Mouse (Mus musculus) cerebellum, adult 9-10 months (tissue): ENCODE measurements around the gene Kcmf1.

Source experiments
- DNase-seq: peaks from one replicate; pipeline ENCODE4 v3.0.0; 2022

Gene Kcmf1

DNA sequence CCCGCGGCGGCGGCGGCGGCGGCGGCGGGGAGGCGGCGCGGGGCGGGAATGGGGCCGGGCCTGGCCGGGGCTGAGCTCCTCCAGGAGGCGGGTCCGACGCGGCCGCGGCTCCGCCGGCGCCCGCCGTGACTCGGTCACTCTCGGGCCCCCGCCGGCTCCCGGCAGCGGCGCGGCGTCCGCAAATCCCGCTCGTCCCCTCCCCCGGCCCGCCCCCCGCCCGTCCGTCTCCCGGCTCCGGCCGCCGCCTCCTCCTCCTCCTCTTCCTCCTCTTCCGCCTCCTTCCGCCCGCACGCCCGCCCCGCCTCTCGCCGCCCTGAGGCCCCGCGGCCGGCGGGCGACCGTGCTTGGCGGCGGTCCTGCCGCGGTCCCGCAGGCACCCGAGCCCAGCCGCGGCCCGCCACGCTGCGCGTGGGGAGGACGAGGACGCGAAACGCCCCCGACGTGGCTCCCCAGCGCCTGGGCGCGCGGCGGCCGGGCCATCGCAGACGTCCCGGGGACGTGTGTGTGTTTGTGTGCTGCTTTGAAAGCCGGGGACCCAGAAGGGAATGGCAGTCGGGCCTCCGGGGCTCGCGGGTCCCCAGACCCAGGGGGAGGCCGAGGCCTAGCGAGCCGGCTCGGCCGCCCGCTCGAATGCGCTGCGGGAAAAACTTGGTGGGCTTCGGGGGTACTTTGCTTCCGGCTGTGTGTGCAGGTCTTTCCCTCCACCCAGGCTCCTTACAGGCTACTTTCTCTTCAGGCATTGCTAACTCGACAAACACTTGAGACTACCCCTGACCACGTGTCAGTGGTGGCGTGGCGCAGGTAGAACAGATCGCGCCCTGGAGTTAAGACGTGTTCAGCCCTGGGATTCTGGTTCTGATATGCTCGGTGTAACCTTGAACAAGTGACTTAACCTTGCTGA lies at the start of gene Kcmf1:
Gene Kcmf1 (minus strand): TSS at position 199 of the 901 bp plus-strand sequence.
- DNase-seq = peak; percentile 69

GRCm38 (mm10) chr6:72949161-72949756 lies 49.5 kb upstream of the Kcmf1 start:
- no peak for DNase-seq

DNA sequence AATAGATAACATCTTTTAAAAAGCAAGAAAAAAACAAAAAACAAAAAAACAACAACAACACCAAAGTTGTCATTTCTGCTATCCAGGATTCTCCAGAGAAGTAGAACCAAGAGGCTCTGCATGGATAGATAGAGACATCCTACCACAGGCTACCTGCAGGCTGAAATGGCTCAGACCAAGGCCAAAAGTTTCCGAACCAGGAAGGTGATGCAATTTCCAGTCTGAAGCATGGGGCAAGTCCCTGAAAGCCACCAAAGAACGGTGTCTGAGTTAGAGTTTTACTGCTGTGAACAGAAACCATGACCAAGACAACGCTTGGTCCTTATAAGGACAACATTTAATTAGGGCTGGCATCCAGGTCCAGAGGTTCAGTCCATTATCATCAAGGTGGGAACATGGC lies 48.6 kb upstream of the Kcmf1 start:
- DNase-seq = no peak

DNA sequence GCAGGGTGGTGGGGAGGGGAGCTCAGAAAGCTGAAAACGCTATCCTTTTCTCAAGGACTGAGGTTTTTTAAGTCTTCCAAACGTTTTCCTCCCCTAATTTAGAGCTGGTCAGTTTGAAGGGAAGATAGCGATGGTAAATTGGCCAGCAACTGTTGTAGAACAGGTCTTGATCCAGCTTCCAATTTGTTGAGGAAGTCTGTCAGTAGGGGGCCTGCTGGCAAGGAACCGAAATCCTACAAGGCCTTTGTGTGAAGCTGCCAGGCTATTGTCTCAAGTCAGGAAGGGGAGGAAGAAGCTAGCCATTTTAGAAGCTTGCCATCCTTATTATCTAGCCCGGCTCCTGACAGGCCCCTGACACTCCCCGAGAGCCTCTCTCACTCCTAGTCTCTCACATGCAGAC lies 48.2 kb upstream of the Kcmf1 start:
- DNase-seq = no peak

DNA sequence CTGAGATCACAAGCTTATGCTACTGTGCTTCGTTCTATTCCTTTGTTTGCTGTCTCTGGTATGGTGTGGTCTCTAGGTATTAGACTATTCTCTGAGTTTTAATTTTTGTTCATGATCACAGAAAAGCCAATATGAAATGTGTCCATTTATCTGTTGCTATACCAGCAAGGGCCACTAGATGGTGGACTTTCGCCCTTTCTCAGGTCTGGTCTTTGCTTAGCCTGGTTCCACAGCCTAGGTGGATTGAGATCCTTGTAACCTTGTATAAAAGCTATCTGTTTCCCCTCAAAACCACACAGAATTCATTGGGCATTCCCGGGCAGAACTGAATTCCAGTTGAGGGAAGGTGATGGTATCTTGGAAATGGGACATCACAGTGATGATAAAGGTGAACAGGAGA lies 40.7 kb upstream of the Kcmf1 start:
- DNase-seq = peak; percentile 77

DNA sequence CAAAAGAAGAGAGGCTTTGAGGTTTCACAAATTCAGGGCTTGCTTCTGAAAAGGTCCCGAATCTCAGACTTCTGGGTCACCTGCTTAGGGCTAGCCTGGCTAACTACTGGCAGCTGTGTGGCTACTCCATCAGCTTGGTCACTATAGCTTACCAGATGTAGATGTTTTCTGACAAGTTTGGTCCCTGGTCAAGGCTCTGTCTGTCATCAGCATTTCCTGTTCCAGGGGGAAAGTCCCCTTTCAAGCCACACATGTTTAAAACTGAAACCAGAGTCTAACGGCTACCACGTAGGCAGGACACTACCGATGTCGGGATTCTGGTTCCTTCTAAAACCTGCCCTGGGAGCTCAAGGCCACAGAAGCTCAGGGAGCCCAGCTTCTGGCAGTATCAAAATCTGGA lies 38.1 kb upstream of the Kcmf1 start:
- no peak for DNase-seq

- no peak for DNase-seq
These were observed 37.7 kb upstream of the Kcmf1 start for GRCm38 (mm10) chr6:72937430-72937829.

DNA sequence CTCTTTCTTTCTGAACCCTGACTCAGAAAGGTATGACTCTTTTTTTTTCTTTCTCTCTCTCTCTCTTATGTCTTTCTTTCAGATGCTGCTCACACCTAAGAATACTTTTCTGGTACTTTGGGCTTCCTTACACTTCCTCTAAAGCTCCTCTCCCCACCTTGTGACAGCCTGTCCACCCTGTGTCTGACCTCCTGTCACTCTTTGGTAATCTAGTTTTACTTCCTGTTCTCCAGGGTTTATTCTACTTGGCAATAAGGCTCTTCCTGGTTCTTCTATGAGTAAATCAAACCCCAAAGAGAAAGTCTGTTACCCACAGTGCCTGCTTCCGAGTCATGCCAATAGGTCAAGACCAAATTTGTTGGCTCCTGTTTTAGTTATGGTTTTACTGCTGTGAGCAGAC lies 33.2 kb upstream of the Kcmf1 start:
- DNase-seq = no peak

DNA sequence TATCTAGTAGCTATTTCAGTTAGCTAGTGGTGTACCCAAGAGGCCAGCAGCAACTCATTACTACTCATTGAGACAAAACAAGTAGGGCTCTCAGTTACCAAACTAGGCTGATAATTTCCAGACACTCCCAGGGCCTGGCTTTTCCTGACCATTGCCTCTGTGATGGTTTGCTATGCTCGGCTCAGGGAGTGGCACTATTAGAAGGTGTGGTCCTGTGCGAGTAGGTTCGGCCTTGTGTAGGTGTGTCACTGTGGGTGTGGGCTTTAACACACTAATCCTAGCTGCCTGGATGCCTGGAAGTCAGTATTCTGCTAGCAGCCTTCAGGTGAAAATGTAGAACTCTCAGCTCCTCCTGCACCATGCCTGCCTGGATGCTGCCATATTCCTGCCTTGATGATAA lies 31.8 kb upstream of the Kcmf1 start:
- DNase-seq = no peak

- DNase-seq = no peak
These were observed 30.1 kb upstream of the Kcmf1 start for GRCm38 (mm10) chr6:72929795-72930398.

- no peak for DNase-seq
These were observed 27.1 kb upstream of the Kcmf1 start for GRCm38 (mm10) chr6:72926755-72927482.

DNA sequence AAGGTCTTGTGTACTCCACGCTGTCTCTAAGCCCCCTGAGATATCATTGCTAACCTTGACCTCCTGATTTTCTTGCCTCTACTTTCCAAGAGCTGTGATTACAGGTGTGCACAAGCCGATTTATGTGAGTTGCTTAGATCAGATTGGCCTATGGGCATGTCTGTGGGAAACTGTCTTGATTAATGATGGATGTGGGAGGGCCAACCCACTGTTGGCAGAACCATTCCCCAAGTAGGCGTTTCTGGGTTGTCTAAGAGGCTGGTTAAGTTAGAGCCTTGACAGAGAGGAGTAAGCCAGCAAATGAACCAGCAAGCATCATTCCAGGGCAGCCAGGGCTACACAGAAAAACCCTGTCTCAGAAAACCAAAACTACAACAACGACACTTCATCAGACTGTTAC lies 26.3 kb upstream of the Kcmf1 start:
- DNase-seq = no peak

- DNase-seq = no peak
These were observed 23.6 kb upstream of the Kcmf1 start for GRCm38 (mm10) chr6:72923381-72923780.

GRCm38 (mm10) chr6:72921081-72921480 lies 21.3 kb upstream of the Kcmf1 start:
- no peak for DNase-seq

DNA sequence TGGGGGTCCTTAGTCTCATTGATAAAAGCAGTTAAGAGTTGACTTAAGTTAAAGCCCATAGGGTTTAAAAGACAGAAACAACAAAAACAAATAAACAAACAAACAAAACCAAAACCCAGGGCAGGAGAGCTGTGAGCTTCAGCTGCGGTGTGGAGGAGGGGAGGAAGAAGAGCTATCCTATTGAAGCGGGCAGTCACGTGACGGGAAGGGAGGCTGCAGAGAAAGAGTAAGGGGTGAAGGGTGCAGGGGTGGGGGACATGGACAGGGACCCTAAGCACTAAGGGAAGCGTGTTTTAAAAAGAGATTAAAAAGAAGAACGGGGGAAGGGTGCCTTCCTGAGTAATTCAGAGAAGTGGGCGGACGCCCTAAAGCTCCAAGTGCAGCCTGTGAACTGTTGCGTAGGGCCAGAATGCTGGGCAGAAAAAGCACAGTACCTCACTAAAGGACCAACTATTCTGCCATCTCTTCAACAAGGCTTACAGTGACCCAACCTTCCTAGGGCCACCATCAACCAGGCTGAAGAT lies 18.8 kb upstream of the Kcmf1 start:
- no peak for DNase-seq

- no peak for DNase-seq
These were observed 16.6 kb upstream of the Kcmf1 start for GRCm38 (mm10) chr6:72916330-72916729.

- no peak for DNase-seq
These were observed 14.4 kb upstream of the Kcmf1 start for GRCm38 (mm10) chr6:72914087-72914749.

- DNase-seq = no peak
These were observed 11.5 kb upstream of the Kcmf1 start for GRCm38 (mm10) chr6:72911261-72911660.

GRCm38 (mm10) chr6:72902254-72902990 lies 2.6 kb upstream of the Kcmf1 start:
- DNase-seq = no peak

DNA sequence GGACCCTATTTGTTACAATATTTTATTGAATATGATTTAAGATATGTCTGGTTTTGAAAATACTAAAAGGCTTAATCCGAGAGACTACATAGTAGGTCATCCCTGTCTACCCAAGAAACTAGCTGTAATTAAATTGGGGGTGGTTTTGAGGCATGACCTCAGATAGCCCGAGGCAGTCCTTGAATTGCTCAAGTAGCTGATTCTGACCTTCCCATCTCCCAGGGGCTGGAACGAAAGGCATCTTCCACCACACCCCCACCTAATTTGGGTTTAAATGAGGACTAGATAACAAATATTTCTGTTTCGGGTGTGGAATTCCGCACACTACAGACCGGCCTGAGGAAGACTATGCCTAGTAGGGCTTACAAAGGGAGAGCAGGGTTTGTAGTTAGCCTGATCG lies 1.2 kb upstream of the Kcmf1 start:
- no peak for DNase-seq

GRCm38 (mm10) chr6:72899201-72899780 lies 488 bp downstream of the Kcmf1 start:
- DNase-seq = peak; percentile 77
